Mouse (Mus musculus) liver, embryonic 14.5 days (tissue): Measurements from ENCODE around the gene Exosc5.

Experiments
- CTCF ChIP-seq: IDR thresholded peaks from 2 replicates; pipeline ENCODE4 v1.5.1; 2016; ENCODE audit warnings: antibody characterized with exemption, low read depth, control low read depth
- EP300 ChIP-seq: IDR thresholded peaks from 2 replicates; pipeline ENCODE4 v1.6.1; 2016; ENCODE audit warnings: antibody characterized with exemption, low read depth

DNA sequence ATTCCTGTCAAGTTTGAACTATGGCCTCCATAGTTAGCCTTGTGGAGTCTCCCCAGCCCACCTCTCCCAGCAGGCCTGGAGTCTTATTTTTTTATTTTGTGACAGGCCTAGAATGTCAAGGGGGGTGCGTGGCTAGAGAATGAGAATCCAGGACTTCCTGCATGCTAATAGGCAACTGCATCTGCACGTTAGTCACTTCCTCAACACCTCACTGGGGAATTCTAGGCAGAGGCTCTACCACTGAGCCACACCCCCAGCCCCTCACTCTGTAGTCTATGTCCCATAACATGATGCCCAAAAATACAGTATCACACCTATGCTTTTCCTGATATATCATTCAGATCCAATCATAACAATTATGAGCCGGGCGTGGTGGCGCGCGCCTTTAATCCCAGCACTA, 18.0 kb downstream of the Exosc5 start:
- TF ChIP-seq CTCF = no peak
- TF ChIP-seq EP300 = no peak
